Mouse (Mus musculus) myocyte (in vitro differentiated cells): ENCODE data around the gene Eif4g3. TPM values are rescaled to one million over a fixed set of nuclear protein-coding genes. Genes with fewer than 3 reads are reported as not detected.
A peak's percentile ranks its signal among the peaks of the same experiment; 100 is the strongest.

Experiments
- H3K27me3 ChIP-seq: one replicate; pipeline ENCODE4 v1.6.1; 2011; ENCODE audit not compliant: control insufficient read depth, insufficient read depth, insufficient read length
- H3K36me3 ChIP-seq: one replicate; pipeline ENCODE4 v1.6.1; 2011; ENCODE audit not compliant: control insufficient read depth, insufficient read depth
- H3K4me2 ChIP-seq: one replicate; pipeline ENCODE4 v1.6.1; 2011; ENCODE audit warnings: low read depth, control low read depth
- H3K4me3 ChIP-seq: one replicate; pipeline ENCODE4 v1.5.1; 2011; ENCODE audit warnings: mild to moderate bottlenecking, control low read depth, moderate library complexity
- H3K79me2 ChIP-seq: one replicate; pipeline ENCODE4 v1.6.1; 2011; ENCODE audit not compliant: control insufficient read depth, insufficient read depth
- H3ac ChIP-seq: one replicate; pipeline ENCODE4 v1.6.1; 2011; ENCODE audit not compliant: control insufficient read depth, insufficient read length
- CEBPB ChIP-seq: IDR thresholded peaks from 2 replicates; pipeline ENCODE4 v1.6.1; 2011; ENCODE audit warnings: mild to moderate bottlenecking, moderate library complexity; ENCODE audit not compliant: poor library complexity, insufficient read depth, severe bottlenecking
- E2F4 ChIP-seq: IDR thresholded peaks from one replicate; pipeline ENCODE4 v1.6.1; 2011; ENCODE audit warnings: mild to moderate bottlenecking, control low read depth, moderate library complexity; ENCODE audit not compliant: insufficient read depth
- MAX ChIP-seq: IDR thresholded peaks from one replicate; pipeline ENCODE4 v1.6.1; 2011; ENCODE audit warnings: low read depth, mild to moderate bottlenecking, control low read depth
- MYOD1 ChIP-seq, 3 experiments: IDR thresholded peaks; one replicate each; pipeline ENCODE4 v1.6.1; 2011; ENCODE audit warnings: control low read depth in 2 of 3, low read depth in 2 of 3, mild to moderate bottlenecking in 2 of 3, moderate library complexity in 1 of 3; ENCODE audit not compliant: insufficient read length in 2 of 3, control insufficient read depth in 1 of 3
- MYOG ChIP-seq, 3 experiments: IDR thresholded peaks; one replicate each; pipeline ENCODE4 v1.6.1; 2011; ENCODE audit warnings: control low read depth in 2 of 3, low read depth in 2 of 3, mild to moderate bottlenecking in 2 of 3; ENCODE audit not compliant: insufficient read length in 2 of 3, control insufficient read depth in 1 of 3, insufficient read depth in 1 of 3
- POLR2A ChIP-seq: IDR thresholded peaks from one replicate; pipeline ENCODE4 v1.6.1; 2011; ENCODE audit warnings: low read depth, mild to moderate bottlenecking, control low read depth, moderate library complexity; ENCODE audit not compliant: insufficient read length
- POLR2AphosphoS2 ChIP-seq: IDR thresholded peaks from one replicate; pipeline ENCODE4 v1.6.1; 2011; ENCODE audit warnings: low read depth, control low read depth; ENCODE audit not compliant: insufficient read length
- REST ChIP-seq: IDR thresholded peaks from one replicate; pipeline ENCODE4 v1.6.1; 2011; ENCODE audit warnings: mild to moderate bottlenecking, control low read depth, moderate library complexity; ENCODE audit not compliant: insufficient read depth, insufficient read length
- SRF ChIP-seq: IDR thresholded peaks from one replicate; pipeline ENCODE4 v1.6.1; 2011; ENCODE audit warnings: low read depth; ENCODE audit not compliant: control insufficient read depth, insufficient read length
- TCF12 ChIP-seq: IDR thresholded peaks from one replicate; pipeline ENCODE4 v1.6.1; 2011; ENCODE audit warnings: mild to moderate bottlenecking, control low read depth; ENCODE audit not compliant: poor library complexity, insufficient read depth, severe bottlenecking
- TCF3 ChIP-seq: IDR thresholded peaks from one replicate; pipeline ENCODE4 v1.6.1; 2011; ENCODE audit warnings: low read depth, control low read depth; ENCODE audit not compliant: insufficient read length
- USF1 ChIP-seq: IDR thresholded peaks from one replicate; pipeline ENCODE4 v1.6.1; 2011; ENCODE audit warnings: low read depth, mild to moderate bottlenecking, control low read depth, moderate library complexity
- polyA plus RNA-seq: library from polyadenylated mRNA; unstranded; fragments of >200 nt; fragmentation: generic; extraction: Trizol; gene quantifications from one replicate; pipeline ENCODE4 v1.2.1, GENCODE M21; 2012; ENCODE audit warnings: missing spikeins

The Eif4g3 gene
- polyA plus RNA-seq, 1 experiment, result 32.9 TPM

GRCm38 (mm10) chr4:138073531-138073930, 80.7 kb downstream of the Eif4g3 start:
- no peak for TF ChIP-seq REST
- TF ChIP-seq TCF12, result no peak
- TF ChIP-seq CEBPB, result no peak
- TF ChIP-seq MAX, result no peak
- TF ChIP-seq POLR2AphosphoS2, result no peak
- TF ChIP-seq POLR2A, result no peak
- no peak for TF ChIP-seq USF1
- TF ChIP-seq TCF3, result no peak
- no peak for TF ChIP-seq E2F4
- no peak for TF ChIP-seq MYOG (IDR thresholded peaks at IDR 0.05; ENCODE audit: control insufficient read depth in 1 of 3, insufficient read depth in 1 of 3, insufficient read length in 2 of 3, low read depth in 2 of 3)
- no peak for TF ChIP-seq SRF
- no peak for TF ChIP-seq MYOD1 (IDR thresholded peaks at IDR 0.05; ENCODE audit: control insufficient read depth in 1 of 3, insufficient read length in 2 of 3, low read depth in 2 of 3)
- no peaks in the 10 kb centered on the region for H3K36me3 ChIP-seq
- peaks cover 10% of the 10 kb centered on the region for H3K79me2 ChIP-seq
- no peak overlapping the region for H3K4me2 ChIP-seq
- no peaks in the 10 kb centered on the region for H3K27me3 ChIP-seq
- H3K4me3 ChIP-seq, result no peak overlapping the region
- no peak overlapping the region for H3ac ChIP-seq

- H3K4me2 ChIP-seq, result peak overlapping the region; percentile 16
- TF ChIP-seq MAX (no peak), TCF3 (no peak), MYOD1 (IDR thresholded peaks at IDR 0.05; ENCODE audit: control insufficient read depth in 1 of 3, insufficient read length in 2 of 3, low read depth in 2 of 3) (no peak), TCF12 (no peak), SRF (no peak), E2F4 (no peak), MYOG (IDR thresholded peaks at IDR 0.05; ENCODE audit: control insufficient read depth in 1 of 3, insufficient read depth in 1 of 3, insufficient read length in 2 of 3, low read depth in 2 of 3) (no peak)
- no peak overlapping the region for H3K4me3 ChIP-seq
- no peak overlapping the region for H3ac ChIP-seq
- peaks cover 16% of the 10 kb centered on the region for H3K79me2 ChIP-seq
- H3K36me3 ChIP-seq, result no peaks in the 10 kb centered on the region
- H3K27me3 ChIP-seq, result no peaks in the 10 kb centered on the region
Observed at GRCm38 (mm10) chr4:138074896-138075584, 82.2 kb downstream of the Eif4g3 start.

- Histone ChIP-seq H3K36me3 (peaks cover under 1% of the 10 kb centered on the region), H3K4me2 (peak overlapping the region; percentile 51)
- TF ChIP-seq USF1 (peak; percentile 80), MYOD1 (IDR thresholded peaks at IDR 0.05; ENCODE audit: control insufficient read depth in 1 of 3, insufficient read length in 2 of 3, low read depth in 2 of 3) (no peak)
Observed at GRCm38 (mm10) chr4:138077663-138078295, 85.0 kb downstream of the Eif4g3 start.

GRCm38 (mm10) chr4:138079234-138079633, 86.4 kb downstream of the Eif4g3 start:
- Histone ChIP-seq H3ac (no peak overlapping the region), H3K27me3 (no peaks in the 10 kb centered on the region), H3K4me2 (no peak overlapping the region), H3K4me3 (no peak overlapping the region), H3K79me2 (peaks cover 22% of the 10 kb centered on the region), H3K36me3 (peaks cover 12% of the 10 kb centered on the region)
- TF ChIP-seq REST (no peak), USF1 (no peak), SRF (no peak)

More at GRCm38 (mm10) chr4:138077663-138078295, 85.0 kb downstream of the Eif4g3 start:
- H3K27me3 ChIP-seq, result no peaks in the 10 kb centered on the region
- H3K79me2 ChIP-seq, result peaks cover 22% of the 10 kb centered on the region
- no peak overlapping the region for H3K4me3 ChIP-seq
- H3ac ChIP-seq, result no peak overlapping the region

- H3K27me3 ChIP-seq, result no peaks in the 10 kb centered on the region
- peaks cover 16% of the 10 kb centered on the region for H3K79me2 ChIP-seq
- no peak overlapping the region for H3K4me2 ChIP-seq
- H3K36me3 ChIP-seq, result peaks cover 20% of the 10 kb centered on the region
- no peak for TF ChIP-seq USF1
- no peak for TF ChIP-seq TCF3
- TF ChIP-seq POLR2A, result no peak
- TF ChIP-seq REST, result no peak
- TF ChIP-seq TCF12, result no peak
- no peak overlapping the region for H3K4me3 ChIP-seq
- H3ac ChIP-seq, result no peak overlapping the region
Observed at GRCm38 (mm10) chr4:138082466-138082865, 89.6 kb downstream of the Eif4g3 start.

- H3K36me3 ChIP-seq, result peaks cover 26% of the 10 kb centered on the region
- no peak overlapping the region for H3K4me2 ChIP-seq
- peaks cover 6% of the 10 kb centered on the region for H3K79me2 ChIP-seq
- no peak overlapping the region for H3K4me3 ChIP-seq
- no peak overlapping the region for H3ac ChIP-seq
- no peaks in the 10 kb centered on the region for H3K27me3 ChIP-seq
- no peak for TF ChIP-seq MYOG (IDR thresholded peaks at IDR 0.05; ENCODE audit: control insufficient read depth in 1 of 3, insufficient read depth in 1 of 3, insufficient read length in 2 of 3, low read depth in 2 of 3)
- no peak for TF ChIP-seq SRF
- TF ChIP-seq CEBPB, result no peak
- no peak for TF ChIP-seq TCF12
- no peak for TF ChIP-seq E2F4
- TF ChIP-seq POLR2AphosphoS2, result no peak
- TF ChIP-seq USF1, result no peak
- TF ChIP-seq MAX, result no peak
- no peak for TF ChIP-seq REST
- TF ChIP-seq MYOD1 (IDR thresholded peaks at IDR 0.05; ENCODE audit: control insufficient read depth in 1 of 3, insufficient read length in 2 of 3, low read depth in 2 of 3), result no peak
- no peak for TF ChIP-seq TCF3
- TF ChIP-seq POLR2A, result no peak
Observed at GRCm38 (mm10) chr4:138084103-138084502, 91.3 kb downstream of the Eif4g3 start.
